ENCODE assay signal across 10 mouse cellular contexts in genomic region chr2:131423616-131424320, GRCm38 (mm10).
A peak's percentile ranks its signal among the peaks of the same experiment; 100 is the strongest.
DNase-seq lines count a peak whose midpoint lies in the region; ATAC-seq lines count a peak whose summit lies in the region.
"Had no signal": no experiment of that assay in that cellular context is flagged by ENCODE, and none has a peak within 500 bp of the region (broad histone marks: within the 10 kb centered on the region; RNA-seq: fewer than 3 reads in every experiment).

No protein-coding gene starts in this region.

- no peaks in the 10 kb centered on the region for H3K9me3 ChIP-seq in limb, embryonic 10.5 days (replicated peaks)
- no peaks in the 10 kb centered on the region for H3K9me3 ChIP-seq in liver, embryonic 11.5 days (ENCODE audit: control insufficient read depth, low read length)
- H3K9me3 ChIP-seq: forebrain, embryonic 13.5 days; liver, embryonic 15.5 days had no signal

- H3K27ac ChIP-seq in limb, embryonic 10.5 days = no peak overlapping the region
- no peak overlapping the region for H3K27ac ChIP-seq in liver, embryonic 11.5 days (ENCODE audit: low read depth, low read length)
- H3K27ac ChIP-seq: forebrain, embryonic 13.5 days; liver, embryonic 15.5 days had no signal

- H3K9ac ChIP-seq in liver, embryonic 11.5 days (ENCODE audit: low read depth, low read length) = no peak overlapping the region

- peaks cover 8% of the 10 kb centered on the region; the same call in 1 of the 2 replicates for H3K4me1 ChIP-seq in limb, embryonic 10.5 days
- peaks cover 2% of the 10 kb centered on the region; the same call in 1 of the 2 replicates for H3K4me1 ChIP-seq in liver, embryonic 11.5 days (replicated peaks; ENCODE audit: control insufficient read depth, insufficient read depth, low read length)
- H3K4me1 ChIP-seq: forebrain, embryonic 13.5 days had no signal

- H3K4me2 ChIP-seq in liver, embryonic 11.5 days = no peak overlapping the region

- ATAC-seq in liver, embryonic 11.5 days (replicated peaks; ENCODE audit: low FRiP score) = no peak

- no peaks in the 10 kb centered on the region for H3K27me3 ChIP-seq in limb, embryonic 10.5 days (ENCODE audit: low read depth, poor library complexity, severe bottlenecking)
- no peaks in the 10 kb centered on the region for H3K27me3 ChIP-seq in liver, embryonic 11.5 days (replicated peaks; ENCODE audit: control insufficient read depth, insufficient read depth, low read length)
- H3K27me3 ChIP-seq: forebrain, embryonic 13.5 days; liver, embryonic 15.5 days had no signal

- peak; percentile 12 for DNase-seq in retina, postnatal 1 day
- no peak for DNase-seq in retina, embryonic 14.5 days (ENCODE audit: low spot score)
- DNase-seq in R1 (ENCODE audit: low read depth, low spot score) (peak; percentile 26), MN1 (ENCODE audit: low spot score) (no peak)
- no peak for DNase-seq in limb, embryonic 10.5 days (ENCODE audit: low spot score)
- no peak for DNase-seq in kidney, adult 8-10 months
- DNase-seq in liver, embryonic 11.5 days (ENCODE audit: low spot score) = no peak
- DNase-seq: kidney, postnatal 14 days had no signal

- H3K4me3 ChIP-seq in limb, embryonic 10.5 days = 0 out of 2 replicates have a peak overlapping the region, but pooled peaks have one; percentile 52
- H3K4me3 ChIP-seq in liver, embryonic 11.5 days (ENCODE audit: low read depth, low read length) = no peak overlapping the region

- 76% methylated on average over 11 of the region's 11 CpGs for WGBS in limb, embryonic 10.5 days
- WGBS in liver, embryonic 11.5 days = 75% methylated on average over 11 of the region's 11 CpGs

- no peaks in the 10 kb centered on the region for H3K36me3 ChIP-seq in limb, embryonic 10.5 days
- no peaks in the 10 kb centered on the region for H3K36me3 ChIP-seq in liver, embryonic 11.5 days (ENCODE audit: control insufficient read depth, insufficient read depth, low read length)
- H3K36me3 ChIP-seq: liver, embryonic 15.5 days had no signal

Comparison
In these comparisons a context has a peak if more than half of its experiments do, and no peak if none do; other contexts are left out.
1. DNase-seq: peak in retina, postnatal 1 day (single experiment) and R1 (single experiment); none in retina, embryonic 14.5 days (single experiment), limb, embryonic 10.5 days (single experiment), MN1 (single experiment), kidney, adult 8-10 months (0 of 2) and liver, embryonic 11.5 days (single experiment).